Mouse (Mus musculus) B cell, adult 2 months (primary cell): ENCODE data around the gene Lrrfip2.

Experiments used
- DNase-seq, 2 experiments: peaks; one replicate each; pipeline ENCODE4 v3.0.0; 2022

Lrrfip2 gene

DNA sequence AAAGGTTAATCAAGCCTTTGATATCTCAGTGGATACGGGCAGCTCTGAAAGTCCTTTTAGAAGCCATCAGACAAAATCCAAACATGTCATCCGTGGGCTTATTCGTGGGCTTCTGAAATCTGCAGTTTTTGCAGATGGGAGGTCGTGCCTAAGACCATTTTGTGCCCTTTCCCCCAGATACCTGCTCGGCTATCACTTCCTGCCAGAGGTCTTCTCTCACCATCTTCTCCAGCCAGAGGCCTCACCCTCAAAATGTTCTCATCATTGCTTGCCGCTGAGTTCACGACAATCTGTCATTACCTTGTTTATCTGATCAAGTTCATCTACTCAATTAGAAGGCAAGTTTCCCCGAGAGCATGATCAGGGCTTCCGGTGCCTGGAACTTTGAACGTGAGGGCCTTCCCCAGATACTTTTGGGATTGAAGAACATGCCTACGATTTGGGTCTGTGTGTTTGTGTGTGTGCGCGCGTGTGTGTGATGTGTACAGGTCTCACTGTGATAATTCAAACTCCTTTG, at the start of gene Lrrfip2:
Lrrfip2 (plus strand) TSS at position 467 of the 517 bp plus-strand sequence.
- DNase-seq = peak in 1 of 2 experiments; percentile 3

- peak; percentile 71 for DNase-seq
Observed at GRCm38 (mm10) chr9:111070546-111070961, 46.8 kb upstream of the Lrrfip2 start.

DNA sequence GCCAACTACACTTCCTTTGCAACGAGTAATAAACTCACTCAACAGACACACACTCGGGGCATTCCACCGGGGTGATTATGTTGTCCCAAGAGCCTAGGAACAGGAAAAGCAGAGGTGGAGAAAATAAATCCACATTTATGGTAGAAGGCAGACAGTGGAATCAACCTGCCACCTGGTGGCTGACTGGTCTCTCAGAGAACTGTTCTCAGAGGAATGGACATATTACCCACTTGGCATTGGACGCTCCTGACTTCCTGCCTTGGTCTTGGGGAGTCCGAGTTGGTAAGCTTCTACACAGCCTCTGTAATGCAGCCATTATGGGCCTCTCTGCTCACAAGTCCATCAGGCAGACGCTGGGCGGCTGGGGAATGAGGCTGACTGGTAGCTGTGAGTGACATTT, 45.2 kb upstream of the Lrrfip2 start:
- peak; percentile 7 to 16 for DNase-seq

GRCm38 (mm10) chr9:111072971-111073370, 44.4 kb upstream of the Lrrfip2 start:
- no peak for DNase-seq

GRCm38 (mm10) chr9:111077745-111078144, 39.6 kb upstream of the Lrrfip2 start:
- peak; percentile 41 to 43 for DNase-seq

GRCm38 (mm10) chr9:111080801-111081200, 36.6 kb upstream of the Lrrfip2 start:
- DNase-seq = no peak

DNA sequence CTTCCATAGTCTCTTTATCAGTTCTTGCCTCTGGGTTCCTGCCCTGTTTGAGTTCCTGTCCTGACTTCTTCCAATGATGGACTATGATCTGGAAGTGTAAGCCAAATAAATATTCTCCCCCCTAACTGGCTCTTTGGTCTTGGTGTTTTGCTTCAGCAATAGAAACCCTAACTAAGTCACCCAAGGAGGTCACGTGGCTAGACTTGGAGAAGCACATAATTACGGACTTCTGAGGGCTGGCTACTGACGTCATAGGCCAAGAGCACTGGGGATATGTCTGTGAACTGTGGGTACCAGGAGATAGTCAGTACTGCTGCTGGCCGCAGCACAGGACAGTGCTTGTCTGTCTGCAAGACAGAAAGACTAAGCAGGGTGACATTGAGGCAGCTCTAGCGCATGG, 35.6 kb upstream of the Lrrfip2 start:
- DNase-seq = no peak

DNA sequence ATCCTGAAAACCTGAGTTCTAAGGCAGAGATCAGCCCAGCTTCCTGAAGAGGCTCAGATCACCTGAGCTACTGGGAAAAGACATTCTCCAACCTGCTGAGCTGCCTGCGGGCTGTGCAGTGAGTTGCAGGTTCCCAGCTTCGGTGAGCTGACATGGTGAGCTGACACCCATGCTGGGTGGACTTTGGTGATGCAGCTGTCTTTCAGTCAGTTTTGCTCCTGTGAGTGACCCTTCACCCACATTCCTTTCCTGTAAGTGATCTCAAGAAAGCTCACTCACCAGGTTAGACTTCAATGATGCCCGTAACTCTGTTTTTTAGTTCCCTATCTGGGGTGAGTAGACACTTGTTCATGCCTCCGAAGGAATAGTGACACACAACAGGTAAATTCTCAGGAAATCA, 32.1 kb upstream of the Lrrfip2 start:
- DNase-seq = no peak

GRCm38 (mm10) chr9:111086137-111086536, 31.3 kb upstream of the Lrrfip2 start:
- no peak for DNase-seq

DNA sequence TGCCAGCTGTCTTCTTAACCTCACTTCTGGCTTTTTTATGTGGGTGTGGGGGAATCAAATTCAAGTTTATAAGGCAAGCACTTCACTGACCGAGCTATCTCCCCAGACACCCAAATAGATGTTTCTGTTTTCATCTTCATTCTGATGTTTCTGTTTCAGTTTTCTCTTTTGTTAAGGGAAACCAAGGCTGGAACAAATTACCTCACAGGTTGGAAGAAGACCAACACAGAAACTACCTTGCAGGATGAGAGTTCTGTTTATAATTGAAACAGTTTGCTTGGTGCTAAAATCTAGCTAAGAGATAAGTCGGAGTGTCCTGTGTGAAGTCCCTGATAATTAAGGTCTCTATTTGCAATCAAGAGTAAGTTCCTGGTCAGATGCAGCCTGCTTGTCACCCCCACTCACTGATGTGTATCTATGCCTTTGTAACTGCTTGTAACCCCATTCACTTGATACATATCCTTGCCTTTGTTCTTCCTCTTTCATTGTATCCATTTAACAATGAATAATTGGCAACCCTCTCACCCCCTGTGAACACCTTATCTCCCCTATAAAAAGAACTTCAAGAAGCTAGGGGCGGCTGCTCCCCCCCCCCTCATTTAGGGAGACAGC, 30.3 kb upstream of the Lrrfip2 start:
- DNase-seq = no peak

GRCm38 (mm10) chr9:111087960-111088359, 29.4 kb upstream of the Lrrfip2 start:
- no peak for DNase-seq

- no peak for DNase-seq
Observed at GRCm38 (mm10) chr9:111088886-111089285, 28.5 kb upstream of the Lrrfip2 start.

DNA sequence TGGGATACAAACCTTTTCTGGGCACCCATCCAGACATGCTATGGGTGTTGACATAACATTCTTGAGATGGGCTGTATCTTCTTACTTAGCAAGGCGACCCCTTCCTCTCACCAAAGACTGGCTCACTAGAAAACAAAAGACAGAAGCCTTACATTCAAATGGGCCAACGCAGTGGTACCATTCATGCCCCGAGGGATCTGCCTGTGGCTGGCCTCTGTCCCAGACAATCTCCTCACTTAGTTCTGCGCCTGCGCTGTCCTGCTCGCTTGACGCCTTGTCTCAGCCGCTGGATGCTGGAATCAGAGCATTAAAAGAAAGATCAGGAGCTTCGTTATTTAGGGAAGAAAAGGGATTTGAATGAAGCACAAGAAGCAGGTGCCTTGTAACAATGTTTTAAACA, 24.7 kb upstream of the Lrrfip2 start:
- DNase-seq = no peak

DNA sequence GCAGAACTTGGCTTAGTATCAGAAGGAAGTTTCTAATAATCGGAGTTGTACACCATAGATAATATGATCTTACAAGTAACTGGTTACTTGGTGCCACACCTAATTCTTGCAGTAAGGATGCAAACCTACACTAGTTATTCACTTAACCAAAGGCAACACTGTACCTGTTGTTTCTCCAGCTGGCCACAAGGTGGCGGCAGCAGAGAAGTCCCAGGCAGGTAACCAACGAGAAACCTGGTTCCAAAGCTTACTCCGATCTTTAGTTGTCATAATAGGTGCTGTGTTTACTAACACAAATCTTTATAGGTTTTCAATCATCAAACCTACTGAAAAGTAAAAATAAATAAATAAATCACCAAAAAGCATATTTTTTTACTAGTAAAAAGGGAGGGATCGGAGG, 24.3 kb upstream of the Lrrfip2 start:
- DNase-seq = peak; percentile 62 to 65

DNA sequence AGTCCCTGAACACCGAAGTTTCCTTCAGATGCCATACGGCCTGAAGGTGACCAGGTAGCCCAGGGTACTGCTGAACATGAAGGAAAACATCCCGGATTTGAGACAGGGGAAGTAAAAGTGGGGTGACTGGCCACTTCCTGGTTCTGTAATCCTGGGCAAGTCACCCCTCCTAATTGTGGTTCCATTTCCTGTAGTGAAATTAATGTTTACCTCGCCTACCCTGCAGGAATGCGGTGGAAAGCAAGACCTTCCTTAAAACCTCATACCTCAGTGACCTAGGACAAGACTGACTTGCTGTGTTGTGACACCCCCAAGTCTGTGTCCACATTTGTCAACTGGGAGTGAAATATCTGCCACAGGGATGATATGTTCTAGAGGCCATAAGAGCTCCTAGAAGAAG, 22.8 kb upstream of the Lrrfip2 start:
- DNase-seq = no peak

- DNase-seq = no peak
Observed at GRCm38 (mm10) chr9:111095710-111096109, 21.7 kb upstream of the Lrrfip2 start.

DNA sequence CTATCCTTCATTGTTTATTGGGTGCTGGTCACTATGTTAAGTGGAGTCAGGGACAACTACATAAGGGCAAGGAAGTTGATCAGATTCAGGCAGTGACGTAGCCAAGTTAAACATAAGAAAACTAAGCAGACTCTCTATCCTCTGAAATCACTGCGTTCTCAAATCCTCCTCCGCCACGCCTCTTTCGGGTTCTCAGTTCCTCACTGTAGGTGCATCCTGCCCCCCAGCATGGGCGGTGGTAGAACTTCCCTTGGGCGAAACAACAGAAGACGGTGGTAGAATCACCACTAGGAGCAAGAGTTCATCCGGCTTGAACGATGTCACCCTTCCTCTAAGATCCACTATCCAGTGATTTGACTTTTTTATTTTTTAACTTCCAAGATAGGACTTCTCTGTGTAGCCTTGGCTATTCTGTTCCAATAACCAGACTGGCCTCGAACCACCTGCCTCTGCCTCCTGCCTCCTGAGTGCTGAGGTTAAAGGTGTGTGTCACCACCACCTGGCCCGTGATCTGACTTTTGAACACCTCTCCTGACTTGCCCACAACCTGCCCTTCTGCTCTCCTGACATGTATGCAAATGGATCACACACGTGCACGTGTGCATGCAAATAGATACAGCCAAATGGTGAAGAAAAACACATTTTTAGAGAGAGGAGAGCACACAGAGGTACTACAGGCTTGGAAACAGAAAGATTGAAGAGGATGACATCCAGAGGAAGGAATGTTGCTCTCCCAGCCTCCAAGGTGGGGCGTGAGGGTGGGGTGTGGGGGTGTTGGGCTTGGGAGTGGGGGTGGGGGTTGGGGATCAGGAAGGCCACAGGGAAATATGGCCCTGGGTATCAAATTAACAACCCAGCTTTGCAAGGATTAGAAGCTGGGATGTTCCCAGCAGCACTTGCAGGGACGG, 20.7 kb upstream of the Lrrfip2 start:
- DNase-seq = no peak

DNA sequence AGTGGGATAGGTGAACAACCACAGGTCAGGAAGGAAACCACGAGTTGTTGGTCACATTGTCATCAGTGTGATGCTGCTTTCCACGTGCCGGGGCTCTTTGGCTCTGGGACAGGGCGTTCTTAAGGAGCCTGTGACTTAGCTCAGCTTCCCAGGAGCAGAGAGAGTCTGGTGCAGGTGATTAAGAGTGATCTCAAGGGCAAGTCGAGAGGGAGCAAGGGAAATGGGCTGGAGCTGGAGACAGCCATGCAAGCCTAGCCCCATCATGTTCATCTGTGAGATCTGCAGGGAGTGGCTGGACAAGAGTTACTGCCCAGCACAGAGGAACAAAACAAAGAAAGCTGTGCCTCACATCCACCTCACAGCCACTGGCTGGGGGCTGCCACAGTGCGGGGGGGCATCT, 19.8 kb upstream of the Lrrfip2 start:
- DNase-seq = no peak

- no peak for DNase-seq
Observed at GRCm38 (mm10) chr9:111100406-111100805, 17.0 kb upstream of the Lrrfip2 start.

DNA sequence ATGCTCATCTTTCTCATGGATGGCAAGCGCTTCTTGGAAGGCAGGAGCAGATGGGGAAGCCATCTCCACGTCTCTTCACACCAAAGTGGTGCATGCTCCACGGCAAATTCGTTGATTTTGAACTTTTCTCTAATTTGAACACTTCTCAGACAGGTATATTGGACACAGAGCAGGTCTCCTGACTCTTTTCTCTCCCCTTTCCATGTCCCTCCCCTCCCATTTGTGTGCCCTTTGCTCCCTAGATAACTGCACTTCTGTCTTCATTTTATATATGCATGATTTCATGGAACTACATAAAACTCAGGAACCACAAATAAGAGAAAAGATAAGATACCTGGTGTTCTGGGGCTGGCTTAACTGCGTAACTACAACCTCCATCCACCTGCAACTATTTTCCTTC, 14.1 kb upstream of the Lrrfip2 start:
- no peak for DNase-seq

DNA sequence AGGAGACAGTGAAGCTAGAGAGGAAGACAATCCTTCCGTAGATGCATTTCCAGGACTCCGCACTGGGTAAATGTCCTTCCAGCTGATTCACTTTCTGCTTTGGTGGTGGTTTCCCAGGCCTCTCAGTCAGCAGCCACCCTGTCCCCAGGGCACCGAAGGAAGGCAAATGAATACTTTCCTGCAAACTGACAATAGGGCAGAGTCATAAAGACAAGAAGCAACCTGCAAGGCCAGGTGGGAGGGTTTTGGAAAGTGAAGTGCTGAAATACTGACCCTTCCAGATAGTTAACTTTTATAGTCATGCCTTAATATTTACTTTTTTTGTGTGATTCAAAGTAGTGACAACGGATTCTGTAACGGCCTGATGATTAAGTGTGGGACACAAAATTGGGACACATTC, 13.5 kb upstream of the Lrrfip2 start:
- DNase-seq = no peak

GRCm38 (mm10) chr9:111107863-111108262, 9.5 kb upstream of the Lrrfip2 start:
- DNase-seq = no peak

DNA sequence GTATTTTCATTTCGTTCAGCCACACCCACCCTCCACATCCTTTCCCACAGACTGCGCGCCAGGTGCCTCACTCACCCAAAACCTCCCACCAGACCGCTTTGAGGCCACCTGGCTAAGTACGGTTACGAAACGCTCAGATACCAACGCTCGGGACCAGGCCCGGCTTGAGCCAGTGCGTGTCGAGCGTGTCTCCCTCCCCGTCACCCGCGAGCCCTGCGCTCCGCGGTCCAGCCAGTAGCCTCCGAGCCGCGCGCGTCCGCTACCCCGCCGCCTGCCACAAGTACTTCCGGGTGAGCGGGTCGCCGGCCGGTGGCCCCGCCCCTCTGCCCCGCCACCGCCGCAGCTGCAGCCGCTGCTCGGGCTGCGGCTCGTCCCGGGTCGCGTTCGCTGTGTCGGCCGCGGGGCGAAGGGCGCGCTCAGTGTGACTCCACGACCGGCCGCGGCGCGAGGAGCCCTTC, 431 bp downstream of the Lrrfip2 start:
- DNase-seq = peak; percentile 84 to 87
